Mouse (Mus musculus) testis, adult 2 months (tissue): ENCODE data around the gene Rexo4. TPM values are rescaled to one million over a fixed set of nuclear protein-coding genes. Genes with fewer than 3 reads are reported as not detected.
A peak's percentile ranks its signal among the peaks of the same experiment; 100 is the strongest.

Experiments
- H3K27ac ChIP-seq: fragments of 200-500 bp; 2 replicates; pipeline ENCODE4 v1.5.1; 2012; ENCODE audit warnings: low read depth, low read length; ENCODE audit not compliant: control insufficient read depth, insufficient read depth
- H3K27me3 ChIP-seq: fragments of 200-500 bp; 2 replicates; pipeline ENCODE4 v1.6.1; 2012; ENCODE audit warnings: mild to moderate bottlenecking, low read length, moderate library complexity; ENCODE audit not compliant: control insufficient read depth, insufficient read depth
- H3K36me3 ChIP-seq: fragments of 200-500 bp; 2 replicates; pipeline ENCODE4 v1.6.1; 2012; ENCODE audit warnings: mild to moderate bottlenecking, low read length; ENCODE audit not compliant: control insufficient read depth, insufficient read depth
- H3K4me1 ChIP-seq: fragments of 200-500 bp; 2 replicates; pipeline ENCODE4 v1.6.1; 2012; ENCODE audit warnings: low read length; ENCODE audit not compliant: control insufficient read depth, insufficient read depth
- H3K4me3 ChIP-seq: fragments of 200-500 bp; 2 replicates; pipeline ENCODE4 v1.5.1; 2012; ENCODE audit warnings: low read depth, mild to moderate bottlenecking, low read length, moderate library complexity, mixed read lengths; ENCODE audit not compliant: control insufficient read depth
- CTCF ChIP-seq: fragments of 200-500 bp; IDR thresholded peaks from 2 replicates; pipeline ENCODE4 v1.5.1; 2012; ENCODE audit warnings: low read depth, mild to moderate bottlenecking, inconsistent platforms, low read length, moderate library complexity; ENCODE audit not compliant: control insufficient read depth, insufficient read depth, insufficient replicate concordance
- POLR2A ChIP-seq: fragments of 200-500 bp; IDR thresholded peaks from 2 replicates; pipeline ENCODE4 v1.6.1; 2012; ENCODE audit warnings: low read depth, mild to moderate bottlenecking, inconsistent platforms, low read length, moderate library complexity; ENCODE audit not compliant: control insufficient read depth
- polyA plus RNA-seq: library from polyadenylated mRNA; depleted of rRNA; stranded (reverse); fragments of >200 nt; gene quantifications from 2 replicates; pipeline ENCODE4 v1.2.3, GENCODE M21; 2012

The Rexo4 gene
- polyA plus RNA-seq, 1 experiment = 11.8 TPM

- Histone ChIP-seq H3K36me3 (no peaks in the 10 kb centered on the region; the same call in 1 of the 2 replicates), H3K27me3 (no peaks in the 10 kb centered on the region), H3K4me3 (no peak overlapping the region), H3K4me1 (no peaks in the 10 kb centered on the region), H3K27ac (no peak overlapping the region)
- TF ChIP-seq POLR2A = no peak
- no peak for TF ChIP-seq CTCF
These were observed 13.8 kb downstream of the Rexo4 start for GRCm38 (mm10) chr2:26950411-26950810.

DNA sequence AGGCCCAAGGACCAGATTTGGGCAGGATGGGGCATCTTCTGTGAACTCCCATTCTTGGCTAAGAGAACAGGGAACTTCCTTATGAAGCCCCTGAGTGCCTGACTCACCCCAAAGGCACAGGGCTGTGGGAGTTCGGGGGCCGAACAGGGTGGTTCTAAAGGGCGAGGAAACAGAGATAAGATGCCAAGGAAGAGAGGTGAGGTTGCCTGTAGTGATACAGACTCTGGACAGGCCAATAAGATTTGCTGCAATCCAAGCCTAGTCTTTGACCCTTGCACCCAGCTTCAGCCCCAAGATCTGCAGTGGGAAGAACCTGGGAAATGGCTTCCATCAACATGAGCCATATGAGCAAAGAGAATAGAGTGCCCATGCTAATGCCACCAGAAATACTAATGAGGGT, 20.9 kb downstream of the Rexo4 start:
- Histone ChIP-seq H3K36me3 (no peaks in the 10 kb centered on the region; the same call in 1 of the 2 replicates), H3K4me1 (no peaks in the 10 kb centered on the region), H3K27me3 (no peaks in the 10 kb centered on the region), H3K4me3 (no peak overlapping the region), H3K27ac (no peak overlapping the region)
- TF ChIP-seq CTCF (no peak), POLR2A (no peak)

DNA sequence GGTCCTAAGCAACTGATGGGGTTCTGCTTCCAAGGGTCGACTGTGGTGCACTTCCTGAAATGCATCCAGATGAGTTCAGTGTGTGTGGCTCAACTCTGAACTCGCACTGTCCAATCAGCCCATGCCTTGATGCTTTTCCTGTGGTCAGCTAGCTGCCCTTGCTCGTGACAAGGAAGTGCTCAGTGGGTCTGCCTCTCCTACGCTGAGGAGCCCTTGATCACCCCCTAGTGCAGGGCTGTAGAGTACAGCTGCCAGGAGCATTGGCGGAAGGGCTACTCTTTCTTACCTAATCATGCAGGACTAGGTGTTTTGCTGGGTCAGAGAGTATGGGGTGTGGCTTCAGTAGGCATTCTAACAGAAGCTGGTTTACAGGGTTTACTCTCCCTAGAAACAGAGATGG, 22.6 kb downstream of the Rexo4 start:
- Histone ChIP-seq H3K4me1 (no peaks in the 10 kb centered on the region), H3K27ac (no peak overlapping the region), H3K27me3 (no peaks in the 10 kb centered on the region), H3K36me3 (no peaks in the 10 kb centered on the region; the same call in 1 of the 2 replicates), H3K4me3 (no peak overlapping the region)
- TF ChIP-seq CTCF = peak; percentile 13; the same call in 1 of the 2 replicates
- no peak for TF ChIP-seq POLR2A

DNA sequence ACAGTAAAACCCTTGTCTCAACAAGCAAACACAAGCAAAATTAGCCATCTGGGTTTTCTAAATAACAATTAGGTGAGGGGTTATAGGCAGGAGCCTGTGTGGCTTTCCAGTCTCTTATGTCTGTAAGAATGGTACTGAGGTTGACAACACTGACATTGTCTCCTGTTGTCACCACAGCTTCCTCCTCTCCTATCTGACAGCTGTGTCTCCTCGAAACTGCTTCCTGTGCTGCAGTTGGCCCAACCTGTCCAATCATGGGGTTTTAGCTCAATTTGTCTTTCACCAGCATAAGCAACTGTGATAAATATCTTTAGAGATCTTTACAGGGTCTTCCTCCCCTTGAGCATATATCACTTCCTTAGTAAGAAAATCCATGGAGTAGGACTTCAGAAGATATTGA, 27.8 kb downstream of the Rexo4 start:
- H3K4me3 ChIP-seq = no peak overlapping the region
- no peaks in the 10 kb centered on the region for H3K27me3 ChIP-seq
- H3K27ac ChIP-seq = no peak overlapping the region
- H3K36me3 ChIP-seq = no peaks in the 10 kb centered on the region
- H3K4me1 ChIP-seq = peaks cover 12% of the 10 kb centered on the region
- TF ChIP-seq CTCF = no peak
- TF ChIP-seq POLR2A = no peak

DNA sequence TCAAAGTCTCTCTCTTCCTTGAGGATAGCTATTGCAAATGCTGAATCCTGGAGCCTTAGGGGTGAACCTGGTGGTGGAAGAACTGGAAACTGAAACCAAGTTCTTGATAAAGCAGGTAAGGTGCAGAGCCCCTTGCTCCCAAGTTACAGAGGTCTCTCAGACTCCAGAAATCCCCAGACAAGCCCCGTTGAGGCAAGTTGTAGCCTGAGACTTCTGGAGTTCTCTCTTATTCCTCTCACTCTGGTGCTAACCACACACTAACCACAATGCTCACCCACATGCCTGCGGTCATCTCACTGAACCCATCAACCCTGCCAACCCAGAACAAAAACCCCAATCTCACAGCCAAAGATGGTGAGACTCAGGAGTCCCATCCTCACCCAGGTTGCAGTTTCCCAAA, 28.9 kb downstream of the Rexo4 start:
- H3K4me3 ChIP-seq = no peak overlapping the region
- peaks cover 14% of the 10 kb centered on the region for H3K4me1 ChIP-seq
- no peak overlapping the region for H3K27ac ChIP-seq
- no peaks in the 10 kb centered on the region for H3K27me3 ChIP-seq
- H3K36me3 ChIP-seq = no peaks in the 10 kb centered on the region
- TF ChIP-seq POLR2A (no peak), CTCF (no peak)

GRCm38 (mm10) chr2:26933304-26934055, 30.7 kb downstream of the Rexo4 start, which contains the start of the genes Surf4 and Stkld1:
Gene Surf4 (minus strand): TSS chr2:26933928.
Gene Stkld1 (plus strand): TSS chr2:26934047.
- Histone ChIP-seq H3K4me1 (peaks cover 17% of the 10 kb centered on the region), H3K36me3 (no peaks in the 10 kb centered on the region; the same call in 1 of the 2 replicates), H3K4me3 (peak within 1 kb of the TSS; percentile 98), H3K27ac (peak within 1 kb of the TSS; percentile 96), H3K27me3 (no peaks in the 10 kb centered on the region)
- no peak for TF ChIP-seq CTCF
- peak; percentile 74 for TF ChIP-seq POLR2A

- TF ChIP-seq CTCF (no peak), POLR2A (no peak)
- Histone ChIP-seq H3K4me1 (peaks cover 18% of the 10 kb centered on the region), H3K27ac (peak overlapping the region; percentile 90), H3K4me3 (peak overlapping the region; percentile 95), H3K36me3 (no peaks in the 10 kb centered on the region; the same call in 1 of the 2 replicates), H3K27me3 (no peaks in the 10 kb centered on the region)
These were observed 31.5 kb downstream of the Rexo4 start for GRCm38 (mm10) chr2:26932473-26933303.
